Mouse (Mus musculus) CH12.LX (cell line): ENCODE data around the gene Cldn7. TPM values are rescaled to one million over a fixed set of nuclear protein-coding genes. Genes with fewer than 3 reads are reported as not detected.

Experiments used
- DNase-seq: peaks from one replicate; pipeline ENCODE4 v3.0.0-alpha.2; 2013; ENCODE audit errors: extremely low read depth
- H3K27ac ChIP-seq: 2 replicates; pipeline ENCODE4 v1.5.1; 2012; ENCODE audit warnings: low read depth, mild to moderate bottlenecking, control low read depth, moderate library complexity; ENCODE audit not compliant: insufficient read depth
- H3K27me3 ChIP-seq: replicated peaks from 2 replicates; pipeline ENCODE3; 2012; ENCODE audit warnings: inconsistent platforms
- H3K36me3 ChIP-seq, 2 experiments: replicated peaks in 1 of 2; 2 replicates each; pipeline versions ENCODE3 to v1.6.1; 2012; ENCODE audit warnings: inconsistent platforms in 1 of 2, low read length in 1 of 2, mild to moderate bottlenecking in 1 of 2, mixed read lengths in 1 of 2, moderate library complexity in 1 of 2; ENCODE audit not compliant: control insufficient read depth in 1 of 2, insufficient read depth in 1 of 2
- H3K4me1 ChIP-seq, 2 experiments: 2 replicates each; pipeline ENCODE4 v1.6.1; 2012; ENCODE audit warnings: inconsistent platforms in 1 of 2, moderate library complexity in 1 of 2; ENCODE audit not compliant: insufficient read depth in 2 of 2, control insufficient read depth in 1 of 2
- H3K4me2 ChIP-seq: 2 replicates; pipeline ENCODE4 v1.6.1; 2012; ENCODE audit warnings: low read depth, mild to moderate bottlenecking, control low read depth; ENCODE audit not compliant: poor library complexity, insufficient read depth, severe bottlenecking
- H3K4me3 ChIP-seq, 3 experiments: fragments of 150-350 bp in 1 of 3; sonication (generic) in 1 of 3; replicated peaks in 1 of 3; 2 replicates each; pipeline versions ENCODE3 to v1.5.1; 2011 to 2012; ENCODE audit warnings: low read depth in 2 of 3, low read length in 2 of 3, mild to moderate bottlenecking in 2 of 3, moderate library complexity in 2 of 3, control low read depth in 1 of 3, improper control_type of control experiment in 1 of 3, inconsistent platforms in 1 of 3, mixed read lengths in 1 of 3; ENCODE audit not compliant: poor library complexity in 1 of 3
- H3K79me2 ChIP-seq: replicated peaks from 2 replicates; pipeline ENCODE4 v1.6.1; 2012; ENCODE audit warnings: mild to moderate bottlenecking, moderate library complexity; ENCODE audit not compliant: control insufficient read depth, poor library complexity, insufficient read depth, severe bottlenecking; ENCODE audit errors: extremely low read depth
- H3K9ac ChIP-seq: 2 replicates; pipeline ENCODE4 v1.6.1; 2012; ENCODE audit warnings: low read depth, mild to moderate bottlenecking, control low read depth, moderate library complexity; ENCODE audit not compliant: insufficient read depth
- H3K9me3 ChIP-seq: replicated peaks from 2 replicates; pipeline ENCODE3; 2012; ENCODE audit warnings: low read length, inconsistent platforms, mixed read lengths
- CHD2 ChIP-seq: IDR thresholded peaks from 2 replicates; pipeline ENCODE4 v1.6.1; 2011; ENCODE audit warnings: low read length, improper control_type of control experiment
- E2F4 ChIP-seq: IDR thresholded peaks from 2 replicates; pipeline ENCODE4 v1.6.1; 2011; ENCODE audit warnings: low read depth, low read length, improper control_type of control experiment; ENCODE audit not compliant: insufficient replicate concordance
- ELF1 ChIP-seq: IDR thresholded peaks from 2 replicates; pipeline ENCODE4 v1.6.1; 2014; ENCODE audit warnings: low read depth, mild to moderate bottlenecking, inconsistent platforms, low read length, improper control_type of control experiment
- EP300 ChIP-seq: IDR thresholded peaks from 2 replicates; pipeline ENCODE4 v1.6.1; 2011; ENCODE audit warnings: low read length, improper control_type of control experiment
- GABPA ChIP-seq: IDR thresholded peaks from 2 replicates; pipeline ENCODE4 v1.6.1; 2012; ENCODE audit warnings: low read depth, low read length, improper control_type of control experiment, inconsistent platforms; ENCODE audit not compliant: insufficient replicate concordance
- HCFC1 ChIP-seq: IDR thresholded peaks from 2 replicates; pipeline ENCODE4 v1.6.1; 2012; ENCODE audit warnings: low read depth, mild to moderate bottlenecking, inconsistent platforms, low read length, improper control_type of control experiment
- JUN ChIP-seq: IDR thresholded peaks from 2 replicates; pipeline ENCODE4 v1.6.1; 2011; ENCODE audit warnings: low read depth, mild to moderate bottlenecking, low read length, improper control_type of control experiment, moderate library complexity; ENCODE audit not compliant: insufficient read depth
- JUND ChIP-seq: conservative IDR thresholded peaks from 2 replicates; pipeline ENCODE4 v1.6.1; 2011; ENCODE audit warnings: low read depth, low read length, improper control_type of control experiment
- KAT2A ChIP-seq: IDR thresholded peaks from 2 replicates; pipeline ENCODE4 v1.6.1; 2012; ENCODE audit warnings: low read length, improper control_type of control experiment, inconsistent platforms; ENCODE audit not compliant: insufficient replicate concordance
- MAX ChIP-seq: IDR thresholded peaks from 2 replicates; pipeline ENCODE4 v1.6.1; 2011; ENCODE audit warnings: low read length, improper control_type of control experiment
- MAZ ChIP-seq: IDR thresholded peaks from 2 replicates; pipeline ENCODE4 v1.6.1; 2012; ENCODE audit warnings: low read depth, mild to moderate bottlenecking, inconsistent platforms, low read length, improper control_type of control experiment, moderate library complexity
- MXI1 ChIP-seq: IDR thresholded peaks from 2 replicates; pipeline ENCODE4 v1.6.1; 2011; ENCODE audit warnings: mild to moderate bottlenecking, low read depth, low read length, improper control_type of control experiment
- NELFE ChIP-seq: IDR thresholded peaks from 2 replicates; pipeline ENCODE4 v1.6.1; 2011; ENCODE audit warnings: low read depth, low read length, improper control_type of control experiment
- NRF1 ChIP-seq: IDR thresholded peaks from 2 replicates; pipeline ENCODE4 v1.6.1; 2014; ENCODE audit warnings: low read depth, mild to moderate bottlenecking, inconsistent platforms, low read length, improper control_type of control experiment, moderate library complexity
- PAX5 ChIP-seq: IDR thresholded peaks from 2 replicates; pipeline ENCODE4 v1.6.1; 2012; ENCODE audit warnings: low read length, inconsistent platforms, mixed read lengths
- POLR2A ChIP-seq: IDR thresholded peaks from 2 replicates; pipeline ENCODE4 v1.6.1; 2011; ENCODE audit warnings: low read depth, mild to moderate bottlenecking, improper control_type of control experiment, low read length
- RAD21 ChIP-seq: IDR thresholded peaks from 2 replicates; pipeline ENCODE4 v1.6.1; 2011; ENCODE audit warnings: low read depth, mild to moderate bottlenecking, low read length, improper control_type of control experiment, moderate library complexity
- RCOR1 ChIP-seq: conservative IDR thresholded peaks from 2 replicates; pipeline ENCODE4 v1.6.1; 2012; ENCODE audit warnings: low read depth, mild to moderate bottlenecking, inconsistent platforms, low read length, improper control_type of control experiment
- SIN3A ChIP-seq: IDR thresholded peaks from 2 replicates; pipeline ENCODE4 v1.6.1; 2012; ENCODE audit warnings: low read length, improper control_type of control experiment, inconsistent platforms
- TBP ChIP-seq: conservative IDR thresholded peaks from 2 replicates; pipeline ENCODE4 v1.6.1; 2011; ENCODE audit warnings: low read depth, low read length, improper control_type of control experiment
- TCF12 ChIP-seq: IDR thresholded peaks from 2 replicates; pipeline ENCODE4 v1.6.1; 2014; ENCODE audit warnings: low read depth, mild to moderate bottlenecking, inconsistent platforms, low read length, improper control_type of control experiment
- UBTF ChIP-seq: IDR thresholded peaks from 2 replicates; pipeline ENCODE4 v1.6.1; 2012; ENCODE audit warnings: low read depth, mild to moderate bottlenecking, inconsistent platforms, low read length, improper control_type of control experiment, moderate library complexity
- USF1 ChIP-seq: IDR thresholded peaks from 2 replicates; pipeline ENCODE4 v1.6.1; 2014; ENCODE audit warnings: low read depth, mild to moderate bottlenecking, inconsistent platforms, low read length, improper control_type of control experiment
- USF2 ChIP-seq: conservative IDR thresholded peaks from 2 replicates; pipeline ENCODE4 v1.6.1; 2011; ENCODE audit warnings: low read depth, low read length, improper control_type of control experiment
- ZMIZ1 ChIP-seq: IDR thresholded peaks from 2 replicates; pipeline ENCODE4 v1.6.1; 2012; ENCODE audit warnings: low read depth, mild to moderate bottlenecking, inconsistent platforms, low read length, improper control_type of control experiment
- ZNF384 ChIP-seq: IDR thresholded peaks from 2 replicates; pipeline ENCODE4 v1.6.1; 2012; ENCODE audit warnings: low read depth, low read length, improper control_type of control experiment, inconsistent platforms
- dilution Hi-C: fragments of 300-500 bp; cut with MboI; formaldehyde crosslinking; loops from 2 replicates; pipeline ENCODE4 v1.14.3; 2020; ENCODE audit warnings: low sequenced_read_pairs; ENCODE audit not compliant: extremely low pct_unique_long_range_greater_than_20kb, extremely low pct_ligation_motif_present
- in situ Hi-C: fragments of 300-500 bp; cut with MboI; formaldehyde crosslinking; loops from 3 replicates; pipeline ENCODE4 v1.14.3; 2019; ENCODE audit warnings: low sequenced_read_pairs, low pct_ligation_motif_present, low pct_unique_long_range_greater_than_20kb, mixed read lengths
- polyA plus RNA-seq: library from polyadenylated mRNA; unstranded; fragments of >175 nt; gene quantifications from 2 replicates; pipeline ENCODE4 v1.2.1, GENCODE M21; 2012; ENCODE audit warnings: low read depth; ENCODE audit not compliant: insufficient read length
- total RNA-seq, 2 experiments: library from RNA; depleted of rRNA; stranded (reverse); fragments of 300-350 nt in 1 of 2; fragments of >200 nt in 1 of 2; gene quantifications; 2 replicates each; pipeline ENCODE4 v1.2.3; 2012 to 2014

The Cldn7 gene
- total and polyA plus RNA-seq, 3 experiments, result not detected

- Histone ChIP-seq H3K9ac (no peak overlapping the region), H3K4me3 (no peak overlapping the region), H3K36me3 (peaks cover 82 to 90% of the 10 kb centered on the region in 2 experiments), H3K4me1 (peaks cover 14 to 16% of the 10 kb centered on the region in 2 experiments), H3K4me2 (no peak overlapping the region), H3K9me3 (no peaks in the 10 kb centered on the region), H3K79me2 (no peaks in the 10 kb centered on the region), H3K27ac (no peak overlapping the region), H3K27me3 (no peaks in the 10 kb centered on the region)
- no peak for DNase-seq
- in situ Hi-C loops, result loop anchor here (5.0 to 25.0 kb wide), 2 partner anchors 58 to 923 kb away; partner anchors contain the start of genes Per1 and Vamp2
- dilution Hi-C loops, result no loop called here
- TF ChIP-seq PAX5 (no peak), NELFE (no peak), GABPA (no peak), JUND (no peak), ZNF384 (no peak), HCFC1 (no peak), UBTF (no peak), RAD21 (no peak), MAZ (no peak), USF1 (no peak), ELF1 (no peak), RCOR1 (no peak), ZMIZ1 (no peak), SIN3A (no peak), CHD2 (no peak)
Measured at GRCm38 (mm10) chr11:70010548-70010947, 46.0 kb downstream of the Cldn7 start.

- Histone ChIP-seq H3K9ac (no peak overlapping the region), H3K27me3 (no peaks in the 10 kb centered on the region), H3K4me3 (no peak overlapping the region), H3K9me3 (no peaks in the 10 kb centered on the region), H3K36me3 (peaks cover 79 to 86% of the 10 kb centered on the region in 2 experiments), H3K4me1 (peaks cover 14 to 21% of the 10 kb centered on the region in 2 experiments), H3K27ac (no peak overlapping the region), H3K4me2 (no peak overlapping the region), H3K79me2 (no peaks in the 10 kb centered on the region)
- TF ChIP-seq USF1 (no peak), MAX (no peak), PAX5 (no peak), ZMIZ1 (no peak), E2F4 (no peak), UBTF (no peak), POLR2A (no peak), SIN3A (no peak), JUN (no peak), EP300 (no peak), MXI1 (no peak), USF2 (no peak), TCF12 (no peak), CHD2 (no peak), KAT2A (no peak), NRF1 (no peak), TBP (no peak)
- dilution Hi-C loops, result no loop called here
- in situ Hi-C loops, result loop anchor here (5.0 to 25.0 kb wide), 2 partner anchors 59 to 924 kb away; partner anchors contain the start of genes Per1 and Vamp2
- no peak for DNase-seq
Measured at GRCm38 (mm10) chr11:70010961-70011360, 46.4 kb downstream of the Cldn7 start.
